8 mouse cellular contexts compared by ENCODE assay signal in genomic region chr4:49058557-49058956, GRCm38 (mm10). TPM values are rescaled to one million over a fixed set of nuclear protein-coding genes. Genes with fewer than 3 reads are reported as not detected.
DNase-seq lines count a peak whose midpoint lies in the region; ATAC-seq lines count a peak whose summit lies in the region.

No protein-coding gene starts in this region.

- H3K27me3 ChIP-seq in forebrain, embryonic 16.5 days (replicated peaks; ENCODE audit: control insufficient read depth, insufficient read depth, low read length), result no peaks in the 10 kb centered on the region
- H3K27me3 ChIP-seq in limb, embryonic 13.5 days, result peaks cover 36% of the 10 kb centered on the region
- peaks cover 9% of the 10 kb centered on the region; the same call in 1 of the 2 replicates for H3K27me3 ChIP-seq in stomach, embryonic 16.5 days (ENCODE audit: control insufficient read depth, insufficient read depth, low read length)

- no peaks in the 10 kb centered on the region for H3K9me3 ChIP-seq in forebrain, embryonic 16.5 days (ENCODE audit: control insufficient read depth, low read length)
- H3K9me3 ChIP-seq in limb, embryonic 13.5 days, result no peaks in the 10 kb centered on the region
- H3K9me3 ChIP-seq in stomach, embryonic 16.5 days (replicated peaks; ENCODE audit: control insufficient read depth, low read length), result no peaks in the 10 kb centered on the region

- peak overlapping the region; percentile 94 for H3K4me3 ChIP-seq in forebrain, embryonic 16.5 days (replicated peaks; ENCODE audit: low read length)
- H3K4me3 ChIP-seq in limb, embryonic 13.5 days, result peak overlapping the region; percentile 62
- H3K4me3 ChIP-seq in stomach, embryonic 16.5 days (replicated peaks; ENCODE audit: low read length), result peak overlapping the region; percentile 55

- H3K4me2 ChIP-seq in forebrain, embryonic 16.5 days (ENCODE audit: low read length), result peak overlapping the region; percentile 72
- peak overlapping the region; percentile 99 for H3K4me2 ChIP-seq in limb, embryonic 13.5 days (replicated peaks)
- peak overlapping the region; percentile 98 for H3K4me2 ChIP-seq in stomach, embryonic 16.5 days (ENCODE audit: low read depth, low read length)

- 8% methylated on average over 7 of the region's 7 CpGs for WGBS in forebrain, embryonic 16.5 days
- 4% methylated on average over 7 of the region's 7 CpGs for WGBS in limb, embryonic 13.5 days
- 10% methylated on average over 7 of the region's 7 CpGs for WGBS in stomach, embryonic 16.5 days

- peak; percentile 56 for DNase-seq in retina, postnatal 1 day
- no peak for DNase-seq in retina, embryonic 14.5 days (ENCODE audit: low spot score)
- DNase-seq in urinary bladder, adult 2 months (ENCODE audit: low spot score), result no peak
- DNase-seq in spleen, postnatal 14 days (ENCODE audit: low spot score in 2 of 2), result no peak
- no peak for DNase-seq in frontal cortex, adult 2 months (ENCODE audit: extremely low spot score in 1 of 2, low spot score in 1 of 2)

- peaks cover 31% of the 10 kb centered on the region for H3K4me1 ChIP-seq in forebrain, embryonic 16.5 days (replicated peaks; ENCODE audit: control insufficient read depth, insufficient read depth, low read length)
- H3K4me1 ChIP-seq in limb, embryonic 13.5 days, result peaks cover 14% of the 10 kb centered on the region
- peaks cover 9% of the 10 kb centered on the region; the same call in 1 of the 2 replicates for H3K4me1 ChIP-seq in stomach, embryonic 16.5 days (ENCODE audit: control insufficient read depth, insufficient read depth, low read length)

- H3K9ac ChIP-seq in forebrain, embryonic 16.5 days (replicated peaks; ENCODE audit: low read depth, low read length), result peak overlapping the region; percentile 94
- H3K9ac ChIP-seq in limb, embryonic 13.5 days, result peak overlapping the region; percentile 76
- peak overlapping the region; percentile 72 for H3K9ac ChIP-seq in stomach, embryonic 16.5 days (ENCODE audit: low read length)

- H3K36me3 ChIP-seq in forebrain, embryonic 16.5 days (ENCODE audit: control insufficient read depth, insufficient read depth), result no peaks in the 10 kb centered on the region
- H3K36me3 ChIP-seq in limb, embryonic 13.5 days, result no peaks in the 10 kb centered on the region
- H3K36me3 ChIP-seq in stomach, embryonic 16.5 days (ENCODE audit: control insufficient read depth, insufficient read depth, low read length), result no peaks in the 10 kb centered on the region

- H3K27ac ChIP-seq in forebrain, embryonic 16.5 days (ENCODE audit: low read length), result peak overlapping the region; percentile 94; the same call in 1 of the 2 replicates
- H3K27ac ChIP-seq in limb, embryonic 13.5 days, result no peak overlapping the region
- no peak overlapping the region for H3K27ac ChIP-seq in stomach, embryonic 16.5 days (ENCODE audit: low read length)

- peak; percentile 2 for ATAC-seq in forebrain, embryonic 16.5 days
- ATAC-seq in limb, embryonic 13.5 days (ENCODE audit: low FRiP score, low read depth), result 0 out of 2 replicates have a peak, but pooled peaks have one; percentile 2
- ATAC-seq in stomach, embryonic 16.5 days (ENCODE audit: insufficient read depth, low FRiP score), result no peak

RNA-seq across cellular contexts. Expression of gene Plppr1, which starts 0.5 kb away (rescaled TPM):
- 59.8 and 60.2 TPM in 2 replicates for polyA plus RNA-seq in forebrain, embryonic 16.5 days (2015; fragmentation: Nextera tagmentation; extraction: Ambion mirVana)
- polyA plus RNA-seq in limb, embryonic 13.5 days (2015; fragmentation: Nextera tagmentation; extraction: Ambion mirVana), result 3.7 and 3.9 TPM in 2 replicates
- 1.7 and 1.9 TPM in 2 replicates for polyA plus RNA-seq in stomach, embryonic 16.5 days (2015; fragmentation: Nextera tagmentation; extraction: Ambion mirVana)
- polyA plus RNA-seq in urinary bladder, adult 2 months (2012; rRNA removed), result not detected in 2 replicates
- polyA plus RNA-seq in frontal cortex, adult 2 months (2012; rRNA removed), result 8.7 and 9.6 TPM in 2 replicates
